Mouse (Mus musculus) neutrophil, adult 59 days (primary cell): ENCODE results near the gene Itih3. TPM values are rescaled to one million over a fixed set of nuclear protein-coding genes. Genes with fewer than 3 reads are reported as not detected.

Experiments used
- total RNA-seq, 2 experiments: library from RNA; stranded (reverse); gene quantifications; 1 replicate in 1 of 2; 2 replicates in 1 of 2; pipeline ENCODE4 v1.2.4; 2023

Gene Itih3
- not detected for total RNA-seq

DNA sequence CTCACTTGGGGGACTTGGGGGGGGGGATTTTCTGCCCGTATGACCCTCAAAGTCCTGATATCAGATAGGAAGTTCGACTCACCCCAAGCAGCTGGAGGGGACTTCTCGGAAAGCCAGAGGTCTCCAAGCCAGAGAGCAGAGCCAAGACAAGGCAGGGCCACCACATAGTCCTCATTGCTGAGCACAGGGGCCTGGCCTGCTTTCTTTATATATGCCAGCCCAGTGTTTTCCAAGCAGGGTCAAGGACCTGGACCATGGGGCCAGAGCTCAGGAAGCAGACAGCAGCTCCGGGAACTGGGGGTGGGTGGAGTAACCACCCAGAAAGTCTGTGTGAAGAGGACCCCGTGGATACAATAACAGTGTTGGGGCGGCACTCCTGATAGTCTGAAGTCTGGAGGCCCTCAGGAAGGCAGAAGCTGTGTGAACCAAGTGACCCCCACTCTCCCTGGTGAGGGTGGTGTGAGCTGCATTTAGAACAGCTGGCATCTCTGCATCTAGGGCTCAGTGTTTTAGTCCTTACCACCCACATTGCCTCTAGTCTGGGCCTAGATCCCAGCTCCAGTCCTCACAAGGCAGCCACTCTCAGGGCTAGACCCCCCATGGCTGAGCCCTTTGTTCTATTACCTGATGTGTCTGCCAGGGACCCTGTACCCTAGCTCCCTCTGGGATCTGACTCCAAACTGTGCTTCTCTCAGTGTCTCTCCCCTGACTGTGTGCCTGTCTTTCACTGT, at the start of gene Itih3:
TSS of gene Itih3 (minus strand) at position 386 of the 731 bp plus-strand sequence.

DNA sequence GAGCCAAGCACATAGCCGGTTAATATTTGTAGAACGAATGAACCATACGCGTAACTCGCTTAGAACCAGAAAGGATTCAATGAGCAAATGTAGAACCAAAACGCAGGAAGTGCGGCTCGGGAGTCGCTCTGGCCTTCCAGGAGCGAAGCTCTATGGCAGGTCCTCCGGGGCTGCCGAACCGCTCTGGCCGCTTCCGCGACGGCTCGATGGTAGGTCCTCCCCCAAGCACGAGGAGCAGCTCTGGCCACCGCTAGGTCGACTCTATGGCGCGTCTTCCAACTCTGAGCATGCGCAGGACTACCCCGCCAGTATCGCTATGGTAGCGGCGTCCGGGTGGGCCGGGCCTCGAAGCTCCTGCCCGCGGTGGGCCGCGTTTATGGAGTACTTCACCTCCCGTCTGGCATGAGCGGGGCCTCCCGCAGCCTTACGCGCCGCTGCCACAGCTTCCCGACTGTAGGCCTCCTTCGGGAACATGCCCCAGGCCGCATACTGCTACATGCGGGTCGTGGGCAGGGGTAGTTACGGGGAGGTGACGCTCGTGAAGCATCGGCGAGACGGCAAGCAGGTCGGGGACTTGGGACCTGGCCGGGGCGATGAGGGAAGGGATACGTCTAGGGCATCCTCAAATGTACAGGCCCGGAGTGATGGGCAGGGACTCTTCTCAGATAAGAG, 27.7 kb upstream of the Itih3 start, which contains the start of gene Nek4:
TSS of gene Nek4 (plus strand) at position 224 of the 672 bp plus-strand sequence.

DNA sequence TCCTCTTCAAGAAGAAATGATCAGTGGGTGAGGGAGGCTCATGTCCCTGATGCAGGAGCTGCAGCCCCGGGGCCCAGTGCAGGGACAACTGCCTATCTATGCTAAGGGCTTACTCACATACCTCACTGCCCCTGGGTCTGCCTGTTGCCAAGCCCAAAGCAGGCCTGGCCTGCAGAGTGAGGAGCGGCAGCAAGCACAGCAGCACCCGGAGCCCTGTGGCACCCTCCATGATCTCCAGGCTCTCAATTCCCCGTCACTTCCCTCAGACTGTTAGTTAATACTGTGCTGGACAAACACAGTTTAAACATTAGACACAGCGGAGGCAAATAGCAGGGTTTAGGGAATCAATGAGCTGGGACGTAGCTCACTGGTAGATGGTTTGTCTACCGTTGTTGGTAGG, 19.5 kb upstream of the Itih3 start, which contains the start of gene Itih1:
TSS of gene Itih1 (minus strand) at position 252 of the 400 bp plus-strand sequence.

DNA sequence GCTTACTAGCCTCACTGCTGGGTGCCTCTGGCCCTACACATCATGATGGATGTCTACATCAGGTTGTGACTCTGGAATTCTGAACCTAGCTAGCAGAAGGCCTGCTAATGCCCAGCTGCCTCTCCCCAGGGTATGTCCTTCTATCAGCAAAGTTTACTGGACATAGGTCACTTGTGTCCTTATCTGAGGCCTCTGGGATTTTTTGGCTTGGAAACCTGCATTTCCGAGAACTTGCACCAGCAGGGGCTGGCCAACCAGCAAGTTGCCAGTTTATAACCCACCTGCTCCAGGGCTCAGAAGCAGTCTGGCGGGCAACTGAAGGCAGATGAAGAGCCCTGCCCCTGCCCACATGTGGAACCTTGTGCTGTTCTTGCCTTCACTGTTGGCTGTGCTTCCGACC, 37.4 kb downstream of the Itih3 start, which contains the start of gene Itih4:
TSS of gene Itih4 (plus strand) at position 273 of the 400 bp plus-strand sequence.

DNA sequence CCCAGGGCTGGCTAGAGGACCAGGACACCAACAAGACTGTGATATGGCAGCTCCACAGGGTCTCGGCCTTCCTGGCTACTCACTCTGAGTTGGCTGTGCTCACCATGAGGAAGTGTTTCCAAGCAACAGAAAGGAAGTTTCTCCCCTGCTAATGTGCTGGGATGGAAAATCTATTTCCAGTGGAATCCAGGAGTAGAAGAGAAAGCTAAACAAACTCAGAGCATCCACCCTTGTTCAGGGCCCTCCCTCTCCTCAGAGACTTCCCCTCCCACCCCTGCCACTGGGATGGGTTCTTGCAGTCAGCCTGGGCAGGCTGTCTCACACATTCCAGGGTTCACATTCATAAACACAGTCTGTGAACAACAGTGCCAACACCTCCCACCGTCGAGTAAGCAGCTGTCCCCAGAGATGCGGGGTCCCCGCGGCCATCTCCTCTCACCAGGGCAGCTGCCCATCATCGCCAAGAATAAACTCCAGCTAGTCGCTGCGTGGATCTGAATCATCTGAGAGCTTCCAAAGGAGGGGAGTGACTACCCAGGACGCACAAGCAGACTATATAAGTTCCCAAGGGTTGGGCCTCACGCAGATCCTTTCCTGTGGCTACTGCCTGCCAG, 44.5 kb downstream of the Itih3 start, which contains the start of gene Mustn1:
TSS of gene Mustn1 (plus strand) at position 243 of the 614 bp plus-strand sequence.

Other genes starting within 250 kb of the Itih3 start
- gene Sfmbt1, start 208.9 kb downstream of the Itih3 start, total RNA-seq, result 10 to 100 TPM; 13.1 to 13.7 TPM
- 10 to 100 TPM; 13.2 to 16.0 TPM for gene Tmem110, start 98.2 kb downstream of the Itih3 start, total RNA-seq
- gene Mustn1, start 44.6 kb downstream of the Itih3 start, total RNA-seq, result 1 to 10 TPM in 1 of 2 experiments, under 1 TPM in 1; 0.87 to 1.2 TPM
- under 1 TPM in 1 of 2 experiments, not detected in 1; 0.31 TPM for gene Itih4, start 37.3 kb downstream of the Itih3 start, total RNA-seq
- not detected for gene Itih1, start 19.5 kb upstream of the Itih3 start, total RNA-seq
- gene Nek4, start 27.6 kb upstream of the Itih3 start, total RNA-seq, result 1 to 10 TPM; 3.0 to 4.3 TPM
- 10 to 100 TPM; 12.1 to 15.0 TPM for gene Glt8d1, start 77.6 kb upstream of the Itih3 start, total RNA-seq
- gene Spcs1, start 77.9 kb upstream of the Itih3 start, total RNA-seq, result 10 to 100 TPM; 72.3 to 84.1 TPM
- 10 to 100 TPM; 50.0 to 53.1 TPM for gene Pbrm1, start 95.4 kb upstream of the Itih3 start, total RNA-seq
- gene Gnl3, start 95.4 kb upstream of the Itih3 start, total RNA-seq, result 10 to 100 TPM; 47.4 to 66.5 TPM
- gene Smim4, start 205.2 kb upstream of the Itih3 start, total RNA-seq, result 10 to 100 TPM; 54.9 to 59.6 TPM
- 10 to 100 TPM; 11.4 to 13.3 TPM for gene Nt5dc2, start 207.3 kb upstream of the Itih3 start, total RNA-seq
- 1 to 10 TPM; 2.2 to 6.0 TPM for gene Stab1, start 244.9 kb upstream of the Itih3 start, total RNA-seq